Mouse (Mus musculus) C2C12 (cell line): ENCODE measurements around the gene Mapkapk2.

Experiments
- CTCF ChIP-seq: IDR thresholded peaks from one replicate; pipeline ENCODE4 v1.5.1; 2011; ENCODE audit not compliant: control insufficient read depth, insufficient read depth, insufficient read length
- MAX ChIP-seq: IDR thresholded peaks from one replicate; pipeline ENCODE4 v1.6.1; 2011; ENCODE audit warnings: mild to moderate bottlenecking, control low read depth
- MYOD1 ChIP-seq: IDR thresholded peaks from one replicate; pipeline ENCODE4 v1.6.1; 2011; ENCODE audit warnings: low read depth; ENCODE audit not compliant: control insufficient read depth, insufficient read length
- USF1 ChIP-seq: IDR thresholded peaks from one replicate; pipeline ENCODE4 v1.6.1; 2011; ENCODE audit warnings: low read depth, mild to moderate bottlenecking, control low read depth, moderate library complexity

- TF ChIP-seq CTCF, result no peak
- no peak for TF ChIP-seq MYOD1
- no peak for TF ChIP-seq MAX
- no peak for TF ChIP-seq USF1
Measured at GRCm38 (mm10) chr1:131059841-131060240, 37.8 kb downstream of the Mapkapk2 start.
